In the genomic region with DNA sequence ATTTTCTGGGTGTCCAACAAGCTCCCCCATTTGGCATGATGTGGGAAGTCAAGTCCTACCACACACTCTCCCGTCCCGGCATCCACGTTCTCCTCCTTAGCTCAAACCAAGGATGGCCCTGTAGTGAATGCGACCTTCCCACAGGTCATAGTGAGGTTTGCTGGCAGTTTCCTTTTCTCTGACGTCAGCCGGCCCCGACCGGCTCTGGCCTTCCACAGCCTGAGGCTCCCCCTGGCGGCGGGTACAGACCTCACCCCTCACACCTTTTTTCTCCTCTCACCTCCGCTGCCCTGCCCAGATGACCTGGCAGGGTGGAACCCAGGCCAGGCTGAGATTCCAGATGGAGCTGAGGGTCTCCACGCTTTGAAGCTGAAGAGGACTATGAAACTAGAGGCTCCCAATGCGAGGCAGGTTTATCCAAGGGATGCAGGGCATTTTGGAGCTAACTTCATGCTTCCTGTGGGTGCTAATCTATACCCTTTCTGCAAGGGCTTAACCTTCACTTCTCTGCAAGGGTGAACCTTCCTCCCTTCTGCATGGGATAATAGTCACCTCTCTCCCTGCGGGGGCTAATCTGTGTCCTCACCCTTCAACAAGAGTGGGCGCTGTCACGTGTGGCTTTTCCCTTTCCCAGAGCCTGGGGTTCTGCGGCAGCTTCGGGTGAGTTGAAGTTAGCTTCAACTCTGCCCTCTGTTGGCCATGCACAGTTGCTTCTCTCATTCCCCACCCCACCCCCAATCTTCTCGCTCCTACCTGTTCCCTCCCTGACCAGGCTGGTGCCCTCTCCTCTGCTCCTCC, we compare ENCODE assay signal across 1 mouse cellular context.
TF ChIP-seq lines count a peak whose summit lies in the region.

No protein-coding gene starts in this region.

TF ChIP-seq in CH12.LX, 34 proteins besides CTCF, POLR2A, EP300 and RAD21 (continued from another document):
- TF ChIP-seq BHLHE40 (IDR thresholded peaks at IDR 0.05; ENCODE audit: low read depth, low read length) (peak; percentile 67), ELF1 (IDR thresholded peaks at IDR 0.05; ENCODE audit: low read depth, low read length) (no peak), SMC3 (IDR thresholded peaks at IDR 0.05; ENCODE audit: low read depth, low read length) (peak; percentile 95)
